9 mouse cellular contexts compared by ENCODE assay signal in the genomic region with DNA sequence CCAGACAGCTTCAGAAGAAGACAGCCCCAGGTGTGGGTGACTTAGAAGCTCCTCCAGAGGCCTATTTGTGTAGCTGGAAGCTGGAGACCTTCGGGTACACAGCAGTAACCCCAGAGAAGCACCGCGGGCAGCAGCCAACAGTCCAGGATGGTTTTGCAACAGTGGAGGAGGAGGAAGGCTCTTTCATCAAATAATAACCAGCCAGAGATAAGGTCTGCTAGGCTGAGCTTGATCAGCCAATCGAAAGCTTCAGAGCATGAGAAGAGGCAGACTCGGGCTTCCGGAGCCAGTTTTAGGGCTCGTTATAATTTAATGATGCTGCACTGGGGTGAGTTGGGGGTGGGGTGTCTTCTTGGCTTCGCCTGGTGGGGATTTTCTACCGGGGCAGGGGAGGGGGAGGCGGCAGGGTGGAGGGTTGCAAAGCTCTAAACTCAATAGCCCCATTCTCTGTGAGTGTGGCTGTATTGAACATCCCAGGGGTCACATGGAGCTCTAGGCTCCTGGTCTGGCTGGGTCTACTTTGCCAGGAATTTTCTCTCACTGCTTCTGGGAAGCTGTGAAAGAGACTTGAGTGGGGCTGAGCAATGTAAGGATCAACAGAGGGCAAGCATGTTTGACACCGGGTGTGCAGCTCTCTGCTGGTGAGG. TPM values are rescaled to one million over a fixed set of nuclear protein-coding genes. Genes with fewer than 3 reads are reported as not detected.
DNase-seq lines count a peak whose midpoint lies in the region; ATAC-seq and TF ChIP-seq lines count a peak whose summit lies in the region.
"Had no signal": no experiment of that assay in that cellular context is flagged by ENCODE, and none has a peak within 500 bp of the region (broad histone marks: within the 10 kb centered on the region; RNA-seq: fewer than 3 reads in every experiment).

A gene (minus strand): TSS at position 167 of the 647 bp plus-strand sequence.

- intact Hi-C loops in gastrocnemius, postnatal 14 days (cut with DNase I; ENCODE audit: low total_unique reads): loop anchor here (5.0 kb wide), 1 partner anchor 50 kb away; no protein-coding TSS in a partner anchor

- H3K4me2 ChIP-seq in neural tube, embryonic 11.5 days (ENCODE audit: low read depth): no peak within 1 kb of the TSS
- peak within 1 kb of the TSS; percentile 57 for H3K4me2 ChIP-seq in intestine, postnatal 0 days (replicated peaks; ENCODE audit: low read depth)
- peak within 1 kb of the TSS; percentile 47 for H3K4me2 ChIP-seq in liver, embryonic 12.5 days
- H3K4me2 ChIP-seq in stomach, embryonic 14.5 days (replicated peaks; ENCODE audit: low read depth, low read length): no peak within 1 kb of the TSS

- WGBS in neural tube, embryonic 11.5 days: 71% methylated on average over 11 of the region's 11 CpGs
- 35% methylated on average over 11 of the region's 11 CpGs for WGBS in intestine, postnatal 0 days
- WGBS in liver, embryonic 12.5 days (ENCODE audit: insufficient replicate concordance): 57% methylated on average over 11 of the region's 11 CpGs
- WGBS in stomach, embryonic 14.5 days: 63% methylated on average over 11 of the region's 11 CpGs

- no peak within 1 kb of the TSS for H3K9ac ChIP-seq in neural tube, embryonic 11.5 days (ENCODE audit: low read length)
- no peak within 1 kb of the TSS for H3K9ac ChIP-seq in intestine, postnatal 0 days (ENCODE audit: low read depth, low read length)
- no peak within 1 kb of the TSS; the same call in 1 of the 2 replicates for H3K9ac ChIP-seq in liver, embryonic 12.5 days
- no peak within 1 kb of the TSS for H3K9ac ChIP-seq in stomach, embryonic 14.5 days (replicated peaks; ENCODE audit: low read depth, low read length)

- no peaks in the 10 kb centered on the region for H3K9me3 ChIP-seq in neural tube, embryonic 11.5 days (ENCODE audit: control insufficient read depth, low read length)
- H3K9me3 ChIP-seq in intestine, postnatal 0 days (ENCODE audit: control insufficient read depth): no peaks in the 10 kb centered on the region
- no peaks in the 10 kb centered on the region for H3K9me3 ChIP-seq in liver, embryonic 12.5 days (replicated peaks)
- H3K9me3 ChIP-seq in stomach, embryonic 14.5 days (ENCODE audit: control insufficient read depth, low read depth, low read length): no peaks in the 10 kb centered on the region

- H3K27ac ChIP-seq in neural tube, embryonic 11.5 days (ENCODE audit: low read depth, low read length): no peak within 1 kb of the TSS
- 0 out of 2 replicates have a peak within 1 kb of the TSS, but pooled peaks have one; percentile 5 for H3K27ac ChIP-seq in intestine, postnatal 0 days (ENCODE audit: low read depth, low read length)
- peak within 1 kb of the TSS; percentile 47 for H3K27ac ChIP-seq in liver, embryonic 12.5 days
- no peak within 1 kb of the TSS for H3K27ac ChIP-seq in stomach, embryonic 14.5 days (ENCODE audit: low read length)
- H3K27ac ChIP-seq: macrophage had no signal

- H3K27me3 ChIP-seq in neural tube, embryonic 11.5 days (ENCODE audit: control insufficient read depth, insufficient read depth, low read length): no peaks in the 10 kb centered on the region
- H3K27me3 ChIP-seq in intestine, postnatal 0 days (replicated peaks; ENCODE audit: control insufficient read depth, insufficient read depth, low read length): no peaks in the 10 kb centered on the region
- no peaks in the 10 kb centered on the region for H3K27me3 ChIP-seq in liver, embryonic 12.5 days (replicated peaks)
- H3K27me3 ChIP-seq in stomach, embryonic 14.5 days (ENCODE audit: control insufficient read depth, insufficient read depth, low read length): no peaks in the 10 kb centered on the region

- peaks cover 13% of the 10 kb centered on the region for H3K4me1 ChIP-seq in neural tube, embryonic 11.5 days (ENCODE audit: control insufficient read depth, insufficient read depth, low read length)
- peaks cover 6% of the 10 kb centered on the region; the same call in 1 of the 2 replicates for H3K4me1 ChIP-seq in intestine, postnatal 0 days (replicated peaks; ENCODE audit: control insufficient read depth, insufficient read depth, low read length)
- H3K4me1 ChIP-seq in liver, embryonic 12.5 days: peaks cover 5% of the 10 kb centered on the region; the same call in 1 of the 2 replicates
- 0 out of 2 replicates have a peak, but pooled peaks cover 5% of the 10 kb centered on the region for H3K4me1 ChIP-seq in stomach, embryonic 14.5 days (ENCODE audit: control insufficient read depth, insufficient read depth, low read length)

- H3K4me3 ChIP-seq in neural tube, embryonic 11.5 days (ENCODE audit: low read depth, low read length): no peak within 1 kb of the TSS
- H3K4me3 ChIP-seq in intestine, postnatal 0 days (ENCODE audit: low read depth, low read length): peak within 1 kb of the TSS; percentile 20
- H3K4me3 ChIP-seq in liver, embryonic 12.5 days: peak within 1 kb of the TSS; percentile 45
- H3K4me3 ChIP-seq in stomach, embryonic 14.5 days (ENCODE audit: low read depth, low read length): no peak within 1 kb of the TSS

- DNase-seq in neural tube, embryonic 11.5 days (ENCODE audit: low spot score): no peak
- DNase-seq in neural tube, embryonic 10.5 days (ENCODE audit: extremely low spot score, low spot score): no peak
- DNase-seq in gastrocnemius, postnatal 14 days: no peak
- no peak for DNase-seq in spleen, postnatal 10 days (ENCODE audit: low spot score in 2 of 2)
- DNase-seq in urinary bladder, adult 18-20 months (ENCODE audit: low spot score in 2 of 2): no peak

- H3K36me3 ChIP-seq in neural tube, embryonic 11.5 days (ENCODE audit: control insufficient read depth, insufficient read depth, low read length): no peaks in the 10 kb centered on the region
- no peaks in the 10 kb centered on the region for H3K36me3 ChIP-seq in intestine, postnatal 0 days (ENCODE audit: control insufficient read depth, insufficient read depth)
- no peaks in the 10 kb centered on the region for H3K36me3 ChIP-seq in liver, embryonic 12.5 days
- H3K36me3 ChIP-seq in stomach, embryonic 14.5 days (ENCODE audit: control insufficient read depth, insufficient read depth, low read length): no peaks in the 10 kb centered on the region

- TF ChIP-seq CTCF in intestine, postnatal 0 days (IDR thresholded peaks at IDR 0.05; ENCODE audit: low read depth): no peak

- ATAC-seq in neural tube, embryonic 11.5 days (ENCODE audit: insufficient read depth, low FRiP score, low TSS enrichment): no peak
- ATAC-seq in intestine, postnatal 0 days: peak; percentile 63
- peak; percentile 58 for ATAC-seq in liver, embryonic 12.5 days
- ATAC-seq in stomach, embryonic 14.5 days (ENCODE audit: insufficient number of reproducible peaks, insufficient read depth, low FRiP score, low read depth): no peak

RNA-seq across cellular contexts. Expression of the gene that starts here (rescaled TPM):
- polyA plus RNA-seq in neural tube, embryonic 11.5 days (2014; fragmentation: Nextera tagmentation; extraction: Ambion mirVana): 20.3 and 20.4 TPM in 2 replicates
- 100 to 1,000 TPM; 118 to 123 TPM for total RNA-seq in gastrocnemius, postnatal 14 days (2021)
- 6.3 and 6.6 TPM in 2 replicates for polyA plus RNA-seq in intestine, postnatal 0 days (2015; fragmentation: Nextera tagmentation; extraction: Ambion mirVana)
- 26.9 and 27.1 TPM in 2 replicates for polyA plus RNA-seq in liver, embryonic 12.5 days (2016; fragmentation: Nextera tagmentation; extraction: Ambion mirVana)
- polyA plus RNA-seq in stomach, embryonic 14.5 days (2014; fragmentation: Nextera tagmentation; extraction: Ambion mirVana): 16.6 and 17.7 TPM in 2 replicates

Comparison
In these comparisons a context has a peak if more than half of its experiments do, and no peak if none do; other contexts are left out.
1. ATAC-seq: peak in intestine, postnatal 0 days (single experiment) and liver, embryonic 12.5 days (single experiment); none in neural tube, embryonic 11.5 days (single experiment) and stomach, embryonic 14.5 days (single experiment).
2. H3K27ac ChIP-seq: peak in intestine, postnatal 0 days (single experiment) and liver, embryonic 12.5 days (single experiment); none in neural tube, embryonic 11.5 days (single experiment) and stomach, embryonic 14.5 days (single experiment).
3. H3K4me2 ChIP-seq: peak in intestine, postnatal 0 days (single experiment) and liver, embryonic 12.5 days (single experiment); none in neural tube, embryonic 11.5 days (single experiment) and stomach, embryonic 14.5 days (single experiment).
4. H3K4me3 ChIP-seq: peak in intestine, postnatal 0 days (single experiment) and liver, embryonic 12.5 days (single experiment); none in neural tube, embryonic 11.5 days (single experiment) and stomach, embryonic 14.5 days (single experiment).